Mouse (Mus musculus): ENCODE measurements around the gene Rnf148. TPM values are rescaled to one million over a fixed set of nuclear protein-coding genes. Genes with fewer than 3 reads are reported as not detected.

The Rnf148 gene
- not detected for polyA plus RNA-seq (2014; fragmentation: Illumina TruSeq; extraction: RNeasy Lipid Tissue Mini Kit (QIAGEN cat#74804); ENCODE audit: low read depth, low replicate concordance)

GRCm38 (mm10) chr6:23655036-23655435, at the start of gene Rnf148:
Rnf148 (minus strand) TSS chr6:23655136.

DNA sequence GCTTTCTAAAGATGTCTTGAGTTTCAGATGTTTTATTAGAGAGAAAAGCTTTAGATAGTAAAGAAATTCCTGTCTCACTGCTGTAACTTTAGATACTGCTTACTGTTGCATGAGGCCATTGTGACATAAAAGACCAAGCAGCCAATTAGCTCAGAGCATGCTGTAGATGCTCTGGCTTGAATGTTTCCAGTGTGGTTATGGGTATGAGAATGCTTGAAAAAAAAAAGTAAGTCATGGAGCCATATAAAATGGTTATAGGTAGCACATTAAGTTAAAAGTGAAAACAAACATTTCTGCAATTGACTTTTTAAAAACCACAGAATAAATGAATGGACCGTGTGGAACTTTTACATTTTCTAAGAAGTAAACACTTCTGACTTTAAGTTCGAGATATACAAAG, 4.7 kb downstream of the Rnf148 start, which contains the start of gene Rnf133:
Gene Rnf133 (minus strand): TSS at position 101 of the 400 bp plus-strand sequence.

Other genes with a start within 250 kb of the Rnf148 start
- not detected for gene Rnf133, start 4.8 kb downstream of the Rnf148 start, polyA plus RNA-seq (2014; fragmentation: Illumina TruSeq; extraction: RNeasy Lipid Tissue Mini Kit (QIAGEN cat#74804); ENCODE audit: low read depth, low replicate concordance)
- 1.5 TPM for gene Cadps2, start 184.3 kb upstream of the Rnf148 start, polyA plus RNA-seq (2014; fragmentation: Illumina TruSeq; extraction: RNeasy Lipid Tissue Mini Kit (QIAGEN cat#74804); ENCODE audit: low read depth, low replicate concordance)

All from heart, adult 10 weeks (tissue).